Mouse (Mus musculus) embryonic facial prominence, embryonic 14.5 days (tissue): ENCODE measurements around the gene Tex29. TPM values are rescaled to one million over a fixed set of nuclear protein-coding genes. Genes with fewer than 3 reads are reported as not detected.

ENCODE experiments used
- ATAC-seq: fragments of 200-750 bp; cut with Nextera tagmentation; 2 replicates; pipeline ENCODE4 v1.8.0; 2017; ENCODE audit warnings: low read depth, moderate number of reproducible peaks, moderate TSS enrichment
- DNase-seq: peaks from one replicate; pipeline ENCODE4 v3.0.0-alpha.2; 2015; ENCODE audit warnings: low spot score
- H3K27ac ChIP-seq: fragments of 300-500 bp; sonication (generic); replicated peaks from 2 replicates; pipeline ENCODE4 v1.5.1; 2014; ENCODE audit warnings: low read depth, mild to moderate bottlenecking, low read length, moderate library complexity
- H3K27me3 ChIP-seq: fragments of 300-500 bp; sonication (generic); replicated peaks from 2 replicates; pipeline ENCODE4 v1.6.1; 2014; ENCODE audit warnings: low read length; ENCODE audit not compliant: control insufficient read depth, insufficient read depth
- H3K36me3 ChIP-seq: fragments of 300-500 bp; sonication (generic); 2 replicates; pipeline ENCODE4 v1.6.1; 2014; ENCODE audit warnings: low read length, mixed read lengths; ENCODE audit not compliant: control insufficient read depth, insufficient read depth
- H3K4me1 ChIP-seq: fragments of 300-500 bp; sonication (generic); 2 replicates; pipeline ENCODE4 v1.6.1; 2014; ENCODE audit warnings: antibody characterized with exemption, low read length; ENCODE audit not compliant: control insufficient read depth, insufficient read depth
- H3K4me2 ChIP-seq: fragments of 300-500 bp; sonication (generic); 2 replicates; pipeline ENCODE4 v1.6.1; 2014; ENCODE audit warnings: low read depth, mild to moderate bottlenecking, low read length, moderate library complexity, mixed read lengths
- H3K4me3 ChIP-seq: fragments of 300-500 bp; sonication (generic); 2 replicates; pipeline ENCODE4 v1.5.1; 2014; ENCODE audit warnings: low read depth, mild to moderate bottlenecking, low read length
- H3K9ac ChIP-seq: fragments of 300-500 bp; sonication (generic); 2 replicates; pipeline ENCODE4 v1.6.1; 2014; ENCODE audit warnings: low read depth, mild to moderate bottlenecking, low read length, moderate library complexity, mixed read lengths
- H3K9me3 ChIP-seq: fragments of 300-500 bp; sonication (generic); 2 replicates; pipeline ENCODE4 v1.6.1; 2016; ENCODE audit warnings: low read length; ENCODE audit not compliant: control insufficient read depth
- WGBS: fragments of 180-500 bp; shearing (Covaris S2); extraction: QIAGEN DNeasy Blood & Tissue Kit; methylation state at CpG from one replicate; pipeline ENCODE4 v1.1.7; 2014; 5-methylcytosine and 5-hydroxymethylcytosine counted together
- polyA plus RNA-seq: library from polyadenylated mRNA; unstranded; fragments of >200 nt; fragmentation: Nextera tagmentation; extraction: Ambion mirVana; gene quantifications from 2 replicates; pipeline ENCODE4 v1.2.1, GENCODE M21; 2014

Tex29 gene
- polyA plus RNA-seq, 1 experiment from 2014 or later = not detected

DNA sequence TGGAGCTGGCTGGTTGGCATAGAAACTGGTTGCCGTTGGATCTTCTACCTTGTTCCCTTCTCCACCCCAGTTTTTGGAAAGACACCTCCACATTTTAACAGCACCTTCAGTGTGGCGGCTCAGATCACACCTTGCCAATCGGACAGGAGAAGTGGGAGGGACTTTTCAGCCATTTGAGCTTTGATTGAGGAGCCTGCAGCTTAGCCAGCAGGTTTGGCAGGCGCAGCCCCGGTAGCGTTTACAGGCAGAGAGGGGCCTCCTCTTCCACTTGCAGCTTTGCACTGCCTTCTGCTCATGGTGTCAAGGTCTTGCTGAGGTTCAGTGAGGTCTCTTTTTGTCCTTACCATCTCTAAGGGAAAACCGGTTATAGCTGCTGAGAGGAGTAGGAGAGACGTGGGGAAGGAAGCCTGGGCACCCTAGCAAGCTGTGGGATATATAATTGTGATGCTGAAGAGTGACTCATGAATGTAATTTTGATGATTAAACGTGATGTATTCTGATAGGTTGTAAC is 17.7 kb upstream of the Tex29 start:
- H3K27me3 ChIP-seq = no peaks in the 10 kb centered on the region
- H3K27ac ChIP-seq = no peak overlapping the region
- H3K9me3 ChIP-seq = no peaks in the 10 kb centered on the region
- H3K9ac ChIP-seq = no peak overlapping the region
- WGBS = 64% methylated on average over 9 of the region's 9 CpGs
- H3K4me3 ChIP-seq = no peak overlapping the region
- H3K4me2 ChIP-seq = no peak overlapping the region
- ATAC-seq (no peak), DNase-seq (no peak)
- H3K36me3 ChIP-seq = peaks cover 84% of the 10 kb centered on the region
- no peaks in the 10 kb centered on the region for H3K4me1 ChIP-seq

DNA sequence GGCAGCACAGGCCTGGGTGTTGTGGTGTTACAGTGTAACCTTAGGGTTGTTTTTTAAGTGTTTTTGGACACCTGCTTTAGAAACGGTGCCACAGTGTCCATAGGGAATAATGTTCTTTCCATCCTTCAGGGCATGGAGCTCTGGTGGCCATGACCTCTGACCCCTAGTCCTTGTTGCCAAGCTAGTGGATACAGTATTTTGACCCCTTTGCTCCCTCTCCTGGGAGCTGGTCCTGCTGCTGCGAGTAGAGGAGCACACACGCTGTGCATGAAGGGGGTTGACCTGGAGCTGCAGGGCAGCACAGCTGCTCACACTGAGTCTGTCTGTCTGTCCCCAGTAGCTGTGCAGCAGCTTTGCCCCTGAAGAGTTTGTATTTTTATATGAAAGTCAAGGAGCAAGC is 14.5 kb upstream of the Tex29 start:
- WGBS = 33% methylated on average over 3 of the region's 3 CpGs
- no peak for ATAC-seq

DNA sequence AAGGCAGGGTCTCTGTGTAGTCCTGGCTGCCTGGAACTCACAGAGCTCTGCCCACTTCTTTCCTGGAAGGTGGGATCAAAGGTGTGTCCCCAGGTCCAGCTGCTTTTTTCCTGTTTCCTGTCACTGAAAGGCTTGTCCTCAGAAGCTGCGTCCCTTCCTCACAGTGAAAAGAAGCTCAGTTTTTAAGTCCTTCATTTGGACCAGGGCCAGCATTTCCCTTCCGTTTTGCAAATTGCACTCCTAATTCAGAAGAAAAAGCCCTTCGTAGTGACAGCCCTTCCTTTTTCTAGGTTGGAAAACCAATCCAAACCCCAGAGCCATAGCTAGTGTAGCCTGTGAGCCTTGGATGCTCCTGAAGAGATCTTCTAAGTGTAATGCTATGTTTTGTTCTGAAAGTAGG is 13.0 kb upstream of the Tex29 start:
- ATAC-seq (no peak), DNase-seq (no peak)
- H3K4me3 ChIP-seq = no peak overlapping the region
- no peak overlapping the region for H3K9ac ChIP-seq
- WGBS = 78% methylated on average over 3 of the region's 3 CpGs
- no peaks in the 10 kb centered on the region for H3K4me1 ChIP-seq
- no peaks in the 10 kb centered on the region for H3K27me3 ChIP-seq
- H3K4me2 ChIP-seq = no peak overlapping the region
- no peak overlapping the region for H3K27ac ChIP-seq
- H3K36me3 ChIP-seq = peaks cover 62% of the 10 kb centered on the region
- no peaks in the 10 kb centered on the region for H3K9me3 ChIP-seq

More for the DNA sequence above, 14.5 kb upstream of the Tex29 start:
- peaks cover 66% of the 10 kb centered on the region for H3K36me3 ChIP-seq
- DNase-seq = no peak
- no peaks in the 10 kb centered on the region for H3K9me3 ChIP-seq
- H3K27ac ChIP-seq = no peak overlapping the region
- no peak overlapping the region for H3K9ac ChIP-seq
- H3K4me3 ChIP-seq = no peak overlapping the region
- no peak overlapping the region for H3K4me2 ChIP-seq
- H3K27me3 ChIP-seq = no peaks in the 10 kb centered on the region
- H3K4me1 ChIP-seq = no peaks in the 10 kb centered on the region

DNA sequence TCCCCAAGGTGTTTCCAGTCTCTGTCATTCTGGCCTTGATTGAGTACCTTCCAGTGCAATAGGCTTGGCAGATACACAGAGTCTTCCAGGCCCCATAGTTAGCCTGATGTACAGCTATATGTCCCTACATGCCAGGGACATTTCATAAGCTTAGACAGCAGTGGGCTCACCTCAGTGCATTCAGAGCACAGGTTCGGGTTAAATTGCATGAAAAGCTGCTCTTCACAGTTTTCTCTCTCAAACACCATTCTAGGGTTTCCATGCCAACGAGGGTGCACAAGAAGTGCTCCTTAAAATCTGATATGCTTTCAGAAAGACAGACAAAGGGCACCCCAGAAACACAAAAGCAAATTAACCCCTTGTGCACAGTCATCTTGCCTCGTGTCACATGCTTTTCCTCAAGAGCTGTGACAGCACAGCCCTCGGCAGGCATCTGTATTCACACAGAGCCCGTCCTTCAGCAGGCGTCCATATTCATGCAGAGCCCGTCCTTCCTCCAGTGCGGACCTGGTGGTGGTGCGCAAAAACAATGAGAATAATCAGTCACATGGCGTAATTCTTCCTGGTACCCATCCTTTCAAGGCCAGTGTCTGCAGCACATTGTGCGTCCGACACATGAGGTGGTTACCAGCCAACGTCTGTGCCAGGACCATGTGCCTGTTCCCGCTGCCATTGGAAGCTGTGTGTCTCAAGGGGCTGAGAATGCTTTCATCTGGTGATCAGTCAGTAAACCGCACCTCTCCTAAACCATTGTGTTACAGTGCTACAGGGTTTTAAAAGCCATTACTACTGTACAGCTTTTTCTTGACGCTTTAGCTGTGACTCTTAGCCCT is 9.8 kb upstream of the Tex29 start:
- Histone ChIP-seq H3K36me3 (peaks cover 64% of the 10 kb centered on the region), H3K9me3 (no peaks in the 10 kb centered on the region), H3K4me3 (no peak overlapping the region), H3K27me3 (no peaks in the 10 kb centered on the region), H3K27ac (no peak overlapping the region), H3K4me2 (no peak overlapping the region), H3K9ac (no peak overlapping the region), H3K4me1 (no peaks in the 10 kb centered on the region)
- ATAC-seq = peak; percentile 27; the same call in 1 of the 2 replicates
- DNase-seq = no peak
- WGBS = 82% methylated on average over 16 of the region's 16 CpGs

DNA sequence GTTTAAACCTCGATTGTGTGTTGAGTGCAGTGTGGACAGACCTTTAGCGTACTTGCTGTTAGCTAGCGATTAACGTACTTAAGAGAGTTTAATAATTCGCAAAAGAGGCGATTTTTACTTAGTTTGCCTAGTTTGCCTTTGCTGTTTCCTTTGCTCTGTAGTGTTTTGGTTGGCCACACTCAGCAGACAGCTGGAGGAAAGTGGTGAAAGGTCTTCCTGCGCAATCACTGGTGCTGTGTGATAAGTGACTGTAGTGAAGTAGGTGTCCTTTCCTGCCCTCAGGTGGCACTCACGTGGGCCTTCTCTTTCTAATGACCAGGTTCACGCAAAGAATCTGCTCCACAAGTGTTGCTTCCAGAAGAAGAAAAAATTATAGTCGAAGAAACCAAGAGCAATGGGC is 9.1 kb upstream of the Tex29 start:
- Histone ChIP-seq H3K4me3 (no peak overlapping the region), H3K4me1 (no peaks in the 10 kb centered on the region), H3K4me2 (no peak overlapping the region), H3K9me3 (no peaks in the 10 kb centered on the region), H3K9ac (no peak overlapping the region), H3K27ac (no peak overlapping the region), H3K36me3 (peaks cover 57% of the 10 kb centered on the region), H3K27me3 (no peaks in the 10 kb centered on the region)
- WGBS = 88% methylated on average over 10 of the region's 10 CpGs
- ATAC-seq = no peak
- DNase-seq = no peak

DNA sequence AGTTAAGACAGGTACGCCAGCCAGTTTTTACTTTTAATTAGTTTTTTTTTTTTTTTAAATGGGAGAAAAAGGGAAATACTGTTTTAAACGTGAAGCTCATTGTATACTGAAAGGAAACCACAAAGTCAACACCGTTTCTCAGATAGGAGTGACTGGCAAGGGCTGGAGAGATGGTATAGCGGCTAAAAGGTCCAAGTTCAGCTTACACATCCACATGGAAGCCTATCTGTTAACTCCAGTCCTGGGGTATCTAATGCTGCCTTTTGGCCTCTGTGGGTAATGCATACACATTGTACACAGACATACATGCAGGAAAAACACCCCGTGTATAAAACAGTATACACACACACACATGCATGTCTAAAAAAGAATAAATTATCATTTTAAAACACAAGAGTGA is 8.3 kb upstream of the Tex29 start:
- H3K9me3 ChIP-seq = no peaks in the 10 kb centered on the region
- H3K9ac ChIP-seq = no peak overlapping the region
- WGBS = 88% methylated on average over 5 of the region's 5 CpGs
- peaks cover 53% of the 10 kb centered on the region for H3K36me3 ChIP-seq
- no peaks in the 10 kb centered on the region for H3K27me3 ChIP-seq
- ATAC-seq (no peak), DNase-seq (no peak)
- H3K4me3 ChIP-seq = no peak overlapping the region
- H3K27ac ChIP-seq = no peak overlapping the region
- H3K4me2 ChIP-seq = no peak overlapping the region
- no peaks in the 10 kb centered on the region for H3K4me1 ChIP-seq

DNA sequence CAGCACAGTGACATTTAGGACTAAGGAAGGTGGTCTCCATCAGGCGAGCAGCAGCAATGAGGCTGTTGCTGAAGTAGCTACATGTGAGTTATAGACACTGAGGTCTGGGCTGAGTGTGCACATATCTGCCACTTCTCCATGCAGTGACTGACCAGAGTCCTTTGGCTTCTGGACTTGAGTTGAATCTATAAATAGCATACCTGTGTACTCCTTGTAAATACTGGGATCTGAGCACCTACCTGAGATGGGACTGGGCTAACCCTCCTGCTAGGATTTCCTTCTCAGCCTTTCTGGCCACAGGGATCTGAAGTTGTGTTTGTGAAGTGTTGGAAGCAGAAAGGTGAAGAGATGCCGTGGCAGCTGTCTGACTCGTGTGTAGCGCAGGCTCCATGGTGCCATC is 7.1 kb upstream of the Tex29 start:
- H3K36me3 ChIP-seq = peaks cover 46% of the 10 kb centered on the region
- no peak overlapping the region for H3K9ac ChIP-seq
- no peak overlapping the region for H3K4me2 ChIP-seq
- no peak overlapping the region for H3K4me3 ChIP-seq
- no peaks in the 10 kb centered on the region for H3K4me1 ChIP-seq
- H3K9me3 ChIP-seq = no peaks in the 10 kb centered on the region
- no peaks in the 10 kb centered on the region for H3K27me3 ChIP-seq
- H3K27ac ChIP-seq = no peak overlapping the region
- WGBS = 90% methylated on average over 4 of the region's 4 CpGs
- ATAC-seq (no peak), DNase-seq (no peak)

DNA sequence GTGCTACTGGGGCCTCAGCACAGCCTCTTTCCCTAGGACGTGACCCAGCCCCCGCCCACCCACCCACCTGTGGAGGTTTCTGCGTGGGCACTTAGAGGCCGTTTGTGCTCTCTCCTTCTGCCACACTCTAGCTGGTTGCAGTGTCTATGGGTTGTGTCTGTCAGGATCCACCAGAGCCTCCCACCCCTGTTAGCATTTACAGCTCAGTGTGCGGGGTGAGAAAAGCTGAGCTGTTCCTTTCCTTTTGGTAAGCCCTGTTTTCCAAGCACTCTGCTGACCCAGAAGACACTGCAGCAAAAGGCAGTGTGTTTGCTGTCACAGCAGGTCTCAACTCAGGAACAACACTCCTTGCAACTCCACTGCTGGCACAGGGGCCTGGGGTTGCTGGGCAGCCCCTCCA is 6.1 kb upstream of the Tex29 start:
- no peaks in the 10 kb centered on the region for H3K4me1 ChIP-seq
- no peak overlapping the region for H3K9ac ChIP-seq
- 80% methylated on average over 5 of the region's 5 CpGs for WGBS
- H3K9me3 ChIP-seq = no peaks in the 10 kb centered on the region
- no peak overlapping the region for H3K4me2 ChIP-seq
- H3K27me3 ChIP-seq = no peaks in the 10 kb centered on the region
- H3K4me3 ChIP-seq = no peak overlapping the region
- H3K36me3 ChIP-seq = peaks cover 39% of the 10 kb centered on the region
- DNase-seq = no peak
- no peak overlapping the region for H3K27ac ChIP-seq
- no peak for ATAC-seq

DNA sequence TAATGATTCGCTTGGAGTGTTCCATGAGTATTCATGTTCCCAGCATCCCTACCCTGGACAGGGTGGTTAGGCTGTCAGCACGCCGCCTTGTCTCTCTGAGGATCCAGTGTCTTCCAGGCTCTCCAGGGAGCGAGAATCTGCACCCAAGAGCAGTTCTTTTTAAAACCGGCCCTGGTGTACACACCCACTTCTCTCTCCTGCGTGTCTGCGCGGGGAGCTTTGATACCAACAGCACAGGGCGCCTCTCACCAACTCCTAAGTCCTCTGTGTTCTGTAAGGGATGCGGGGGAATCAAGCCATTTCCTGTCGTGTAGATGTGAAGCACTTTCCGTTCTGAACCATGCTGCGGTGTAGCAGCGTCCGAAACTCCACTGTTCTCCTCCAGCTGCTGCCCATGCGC is 5.6 kb upstream of the Tex29 start:
- Histone ChIP-seq H3K27ac (no peak overlapping the region), H3K27me3 (no peaks in the 10 kb centered on the region), H3K4me2 (no peak overlapping the region), H3K9ac (no peak overlapping the region), H3K9me3 (no peaks in the 10 kb centered on the region), H3K4me3 (no peak overlapping the region), H3K4me1 (no peaks in the 10 kb centered on the region), H3K36me3 (peaks cover 39% of the 10 kb centered on the region)
- DNase-seq = no peak
- WGBS = 91% methylated on average over 16 of the region's 16 CpGs
- ATAC-seq = no peak
